Comparison of ENCODE assay signal across 12 mouse cellular contexts in genomic region chr1:84622978-84623554, GRCm38 (mm10).
DNase-seq lines count a peak whose midpoint lies in the region; ATAC-seq lines count a peak whose summit lies in the region.
"Had no signal": no experiment of that assay in that cellular context is flagged by ENCODE, and none has a peak within 500 bp of the region (broad histone marks: within the 10 kb centered on the region; RNA-seq: fewer than 3 reads in every experiment).

No protein-coding gene starts in this region.

- peak; percentile 81 for DNase-seq in heart, adult 11 months
- no peak for DNase-seq in heart, postnatal 10 days
- peak; percentile 52 for DNase-seq in ES-CJ7 (ENCODE audit: low read depth, low spot score)
- DNase-seq in spleen, postnatal 4 days (ENCODE audit: low spot score in 2 of 2), result no peak
- DNase-seq in yolk sac, embryonic 10.5 days (ENCODE audit: low spot score), result no peak
- no peak for DNase-seq in left cerebral cortex, postnatal 10 days (ENCODE audit: extremely low spot score in 1 of 2, low spot score in 2 of 2)
- DNase-seq: gastrocnemius, postnatal 10 days; kidney, adult 18-20 months; right cerebral cortex, postnatal 4 days had no signal

- H3K4me3 ChIP-seq in embryonic facial prominence, embryonic 15.5 days (replicated peaks), result no peak overlapping the region
- H3K4me3 ChIP-seq in midbrain, embryonic 15.5 days, result no peak overlapping the region
- H3K4me3 ChIP-seq: limb, embryonic 12.5 days had no signal

- no peaks in the 10 kb centered on the region for H3K4me1 ChIP-seq in embryonic facial prominence, embryonic 15.5 days
- H3K4me1 ChIP-seq in midbrain, embryonic 15.5 days, result peaks cover 40% of the 10 kb centered on the region
- H3K4me1 ChIP-seq: limb, embryonic 12.5 days had no signal

- no peak overlapping the region for H3K27ac ChIP-seq in embryonic facial prominence, embryonic 15.5 days (replicated peaks)
- H3K27ac ChIP-seq in midbrain, embryonic 15.5 days, result no peak overlapping the region
- H3K27ac ChIP-seq: limb, embryonic 12.5 days had no signal

- 25% methylated on average over 12 of the region's 12 CpGs for WGBS in embryonic facial prominence, embryonic 15.5 days
- WGBS in midbrain, embryonic 15.5 days, result 22% methylated on average over 12 of the region's 12 CpGs

- intact Hi-C loops in heart, postnatal 10 days (cut with DNase I), result no loop called here
- intact Hi-C loops in left cerebral cortex, postnatal 10 days (cut with DNase I), result loop anchor here (10.0 kb wide), 1 partner anchor 72 kb away; the partner anchor contains the start of gene Dner

- H3K9ac ChIP-seq in embryonic facial prominence, embryonic 15.5 days, result no peak overlapping the region
- H3K9ac ChIP-seq in midbrain, embryonic 15.5 days, result no peak overlapping the region
- H3K9ac ChIP-seq: limb, embryonic 12.5 days had no signal

- H3K27me3 ChIP-seq in embryonic facial prominence, embryonic 15.5 days, result no peaks in the 10 kb centered on the region
- H3K27me3 ChIP-seq in midbrain, embryonic 15.5 days (replicated peaks), result no peaks in the 10 kb centered on the region

- 0 out of 2 replicates have a peak, but pooled peaks have one; percentile 29 for ATAC-seq in embryonic facial prominence, embryonic 15.5 days (ENCODE audit: insufficient number of reproducible peaks, low FRiP score, low TSS enrichment, low read depth)
- ATAC-seq in midbrain, embryonic 15.5 days (replicated peaks), result peak; percentile 13; the same call in 1 of the 2 replicates

- no peaks in the 10 kb centered on the region for H3K9me3 ChIP-seq in embryonic facial prominence, embryonic 15.5 days (replicated peaks)
- no peaks in the 10 kb centered on the region for H3K9me3 ChIP-seq in midbrain, embryonic 15.5 days
- H3K9me3 ChIP-seq: limb, embryonic 12.5 days had no signal

- H3K36me3 ChIP-seq in embryonic facial prominence, embryonic 15.5 days, result no peaks in the 10 kb centered on the region
- no peaks in the 10 kb centered on the region for H3K36me3 ChIP-seq in midbrain, embryonic 15.5 days (replicated peaks)
- H3K36me3 ChIP-seq: limb, embryonic 12.5 days had no signal

- H3K4me2 ChIP-seq in embryonic facial prominence, embryonic 15.5 days (replicated peaks), result no peak overlapping the region
- H3K4me2 ChIP-seq in midbrain, embryonic 15.5 days, result no peak overlapping the region
- H3K4me2 ChIP-seq: limb, embryonic 12.5 days had no signal

Comparison
In these comparisons a context has a peak if more than half of its experiments do, and no peak if none do; other contexts are left out.
1. DNase-seq: peak in heart, adult 11 months (single experiment) and ES-CJ7 (single experiment); none in heart, postnatal 10 days (0 of 2), spleen, postnatal 4 days (0 of 2), yolk sac, embryonic 10.5 days (single experiment) and left cerebral cortex, postnatal 10 days (0 of 2).